Mouse (Mus musculus) intestine, embryonic 15.5 days (tissue): ENCODE measurements around the gene Gm9922. TPM values are rescaled to one million over a fixed set of nuclear protein-coding genes. Genes with fewer than 3 reads are reported as not detected.
A peak's percentile ranks its signal among the peaks of the same experiment; 100 is the strongest.

Experiments used
- ATAC-seq: fragments of 200-750 bp; cut with Nextera tagmentation; 2 replicates; pipeline ENCODE4 v1.8.0; 2017; ENCODE audit warnings: moderate TSS enrichment, moderate library complexity
- H3K27ac ChIP-seq: fragments of 300-500 bp; sonication (generic); 2 replicates; pipeline ENCODE4 v1.5.1; 2015; ENCODE audit warnings: mild to moderate bottlenecking, inconsistent platforms
- H3K27me3 ChIP-seq: fragments of 300-500 bp; sonication (generic); replicated peaks from 2 replicates; pipeline ENCODE4 v1.6.1; 2015; ENCODE audit warnings: inconsistent platforms
- H3K36me3 ChIP-seq: fragments of 300-500 bp; sonication (generic); 2 replicates; pipeline ENCODE4 v1.6.1; 2015; ENCODE audit warnings: inconsistent platforms
- H3K4me1 ChIP-seq: fragments of 300-500 bp; sonication (generic); replicated peaks from 2 replicates; pipeline ENCODE4 v1.6.1; 2015; ENCODE audit warnings: inconsistent platforms
- H3K4me2 ChIP-seq: fragments of 300-500 bp; sonication (generic); replicated peaks from 2 replicates; pipeline ENCODE4 v1.6.1; 2015; ENCODE audit warnings: mild to moderate bottlenecking, inconsistent platforms
- H3K4me3 ChIP-seq: fragments of 300-500 bp; sonication (generic); replicated peaks from 2 replicates; pipeline ENCODE4 v1.5.1; 2015; ENCODE audit warnings: inconsistent platforms
- H3K9ac ChIP-seq: fragments of 300-500 bp; sonication (generic); 2 replicates; pipeline ENCODE4 v1.6.1; 2015; ENCODE audit warnings: inconsistent platforms
- H3K9me3 ChIP-seq: fragments of 300-500 bp; sonication (generic); 2 replicates; pipeline ENCODE4 v1.6.1; 2016; ENCODE audit warnings: inconsistent platforms
- WGBS: fragments of 180-500 bp; shearing (Covaris S2); methylation state at CpG from one replicate; pipeline ENCODE4 v1.1.7; 2015; 5-methylcytosine and 5-hydroxymethylcytosine counted together
- polyA plus RNA-seq: library from polyadenylated mRNA; unstranded; fragments of >200 nt; fragmentation: Nextera tagmentation; extraction: Ambion mirVana; gene quantifications from 2 replicates; pipeline ENCODE4 v1.2.1, GENCODE M21; 2015

Gm9922 gene
- polyA plus RNA-seq, result 0.89 and 1.5 TPM in 2 replicates

- H3K9me3 ChIP-seq, result no peaks in the 10 kb centered on the region
- no peaks in the 10 kb centered on the region for H3K36me3 ChIP-seq
- 0 out of 2 replicates have a peak, but pooled peaks cover 7% of the 10 kb centered on the region for H3K27me3 ChIP-seq
- H3K4me2 ChIP-seq, result peak within 1 kb of the TSS; percentile 93
- H3K4me3 ChIP-seq, result peak within 1 kb of the TSS; percentile 64
- no peak within 1 kb of the TSS for H3K27ac ChIP-seq
- peak; percentile 95 for ATAC-seq
- peak within 1 kb of the TSS; percentile 46 for H3K9ac ChIP-seq
- 1% methylated on average over 51 of the region's 51 CpGs for WGBS
- peaks cover 12% of the 10 kb centered on the region for H3K4me1 ChIP-seq
Measured at GRCm38 (mm10) chr14:101729237-101729971, at the start of gene Gm9922, which contains the start of gene Lmo7. Gene Gm9922 (minus strand): TSS chr14:101729814. Gene Lmo7 (plus strand): TSS chr14:101729957.

- no peak overlapping the region for H3K4me3 ChIP-seq
- no peaks in the 10 kb centered on the region for H3K27me3 ChIP-seq
- 92% methylated on average over 3 of the region's 3 CpGs for WGBS
- H3K9me3 ChIP-seq, result no peaks in the 10 kb centered on the region
- H3K36me3 ChIP-seq, result no peaks in the 10 kb centered on the region
- H3K4me1 ChIP-seq, result no peaks in the 10 kb centered on the region
- no peak overlapping the region for H3K27ac ChIP-seq
- H3K4me2 ChIP-seq, result no peak overlapping the region
- H3K9ac ChIP-seq, result no peak overlapping the region
- ATAC-seq, result no peak
Measured at GRCm38 (mm10) chr14:101778426-101778825, 48.8 kb upstream of the Gm9922 start.

GRCm38 (mm10) chr14:101777129-101777493 is 47.5 kb upstream of the Gm9922 start:
- H3K27me3 ChIP-seq, result no peaks in the 10 kb centered on the region
- no peaks in the 10 kb centered on the region for H3K9me3 ChIP-seq
- H3K4me1 ChIP-seq, result no peaks in the 10 kb centered on the region
- no peaks in the 10 kb centered on the region for H3K36me3 ChIP-seq
- H3K4me3 ChIP-seq, result no peak overlapping the region
- no peak overlapping the region for H3K4me2 ChIP-seq
- H3K9ac ChIP-seq, result no peak overlapping the region
- no peak overlapping the region for H3K27ac ChIP-seq
- ATAC-seq, result no peak
- 54% methylated on average over 3 of the region's 3 CpGs for WGBS

- H3K4me2 ChIP-seq, result no peak overlapping the region
- no peak for ATAC-seq
- H3K4me1 ChIP-seq, result no peaks in the 10 kb centered on the region
- H3K27ac ChIP-seq, result no peak overlapping the region
- H3K36me3 ChIP-seq, result no peaks in the 10 kb centered on the region
- H3K9ac ChIP-seq, result no peak overlapping the region
- H3K9me3 ChIP-seq, result no peaks in the 10 kb centered on the region
- H3K27me3 ChIP-seq, result no peaks in the 10 kb centered on the region
- WGBS, result 32% methylated on average over 4 of the region's 4 CpGs
- no peak overlapping the region for H3K4me3 ChIP-seq
Measured at GRCm38 (mm10) chr14:101776296-101777128, 46.9 kb upstream of the Gm9922 start.

- 54% methylated on average over 4 of the region's 4 CpGs for WGBS
- H3K4me2 ChIP-seq, result no peak overlapping the region
- no peaks in the 10 kb centered on the region for H3K9me3 ChIP-seq
- H3K4me3 ChIP-seq, result no peak overlapping the region
- no peak overlapping the region for H3K9ac ChIP-seq
- no peaks in the 10 kb centered on the region for H3K36me3 ChIP-seq
- no peaks in the 10 kb centered on the region for H3K4me1 ChIP-seq
- ATAC-seq, result peak; percentile 39; the same call in 1 of the 2 replicates
- H3K27ac ChIP-seq, result no peak overlapping the region
- H3K27me3 ChIP-seq, result no peaks in the 10 kb centered on the region
Measured at GRCm38 (mm10) chr14:101774631-101775030, 45.0 kb upstream of the Gm9922 start.

GRCm38 (mm10) chr14:101771756-101772155 is 42.1 kb upstream of the Gm9922 start:
- no peaks in the 10 kb centered on the region for H3K9me3 ChIP-seq
- H3K4me2 ChIP-seq, result no peak overlapping the region
- H3K9ac ChIP-seq, result no peak overlapping the region
- no peaks in the 10 kb centered on the region for H3K36me3 ChIP-seq
- ATAC-seq, result no peak
- no peak overlapping the region for H3K4me3 ChIP-seq
- H3K4me1 ChIP-seq, result no peaks in the 10 kb centered on the region
- H3K27ac ChIP-seq, result no peak overlapping the region
- WGBS, result 89% methylated on average over 6 of the region's 6 CpGs
- no peaks in the 10 kb centered on the region for H3K27me3 ChIP-seq

- Histone ChIP-seq H3K27me3 (no peaks in the 10 kb centered on the region), H3K4me2 (no peak overlapping the region), H3K4me1 (no peaks in the 10 kb centered on the region), H3K36me3 (no peaks in the 10 kb centered on the region), H3K9ac (no peak overlapping the region), H3K4me3 (no peak overlapping the region), H3K27ac (no peak overlapping the region), H3K9me3 (no peaks in the 10 kb centered on the region)
- 71% methylated on average over 5 of the region's 5 CpGs for WGBS
- no peak for ATAC-seq
Measured at GRCm38 (mm10) chr14:101771336-101771735, 41.7 kb upstream of the Gm9922 start.

- Histone ChIP-seq H3K9ac (no peak overlapping the region), H3K9me3 (no peaks in the 10 kb centered on the region), H3K4me3 (no peak overlapping the region), H3K36me3 (no peaks in the 10 kb centered on the region), H3K4me2 (no peak overlapping the region), H3K4me1 (no peaks in the 10 kb centered on the region), H3K27ac (no peak overlapping the region), H3K27me3 (no peaks in the 10 kb centered on the region)
- no peak for ATAC-seq
- 21% methylated on average over 3 of the region's 3 CpGs for WGBS
Measured at GRCm38 (mm10) chr14:101763762-101764295, 34.2 kb upstream of the Gm9922 start.

- ATAC-seq, result no peak
- H3K9me3 ChIP-seq, result no peaks in the 10 kb centered on the region
- no peaks in the 10 kb centered on the region for H3K27me3 ChIP-seq
- no peak overlapping the region for H3K9ac ChIP-seq
- no peak overlapping the region for H3K4me3 ChIP-seq
- no peaks in the 10 kb centered on the region for H3K36me3 ChIP-seq
- no peak overlapping the region for H3K4me2 ChIP-seq
- H3K27ac ChIP-seq, result no peak overlapping the region
- WGBS, result 49% methylated on average over 1 of the region's 1 CpGs
- H3K4me1 ChIP-seq, result no peaks in the 10 kb centered on the region
Measured at GRCm38 (mm10) chr14:101762267-101762666, 32.7 kb upstream of the Gm9922 start.

GRCm38 (mm10) chr14:101755425-101755824 is 25.8 kb upstream of the Gm9922 start:
- Histone ChIP-seq H3K36me3 (no peaks in the 10 kb centered on the region), H3K4me1 (no peaks in the 10 kb centered on the region), H3K27ac (no peak overlapping the region), H3K9me3 (no peaks in the 10 kb centered on the region), H3K4me3 (no peak overlapping the region), H3K9ac (no peak overlapping the region), H3K27me3 (no peaks in the 10 kb centered on the region), H3K4me2 (no peak overlapping the region)
- 65% methylated on average over 4 of the region's 4 CpGs for WGBS
- no peak for ATAC-seq

- Histone ChIP-seq H3K9me3 (no peaks in the 10 kb centered on the region), H3K4me3 (no peak overlapping the region)
- ATAC-seq, result no peak
Measured at GRCm38 (mm10) chr14:101750910-101751309, 21.3 kb upstream of the Gm9922 start.

GRCm38 (mm10) chr14:101748436-101748835 is 18.8 kb upstream of the Gm9922 start:
- H3K27ac ChIP-seq, result no peak overlapping the region
- no peaks in the 10 kb centered on the region for H3K27me3 ChIP-seq
- no peak overlapping the region for H3K4me2 ChIP-seq
- ATAC-seq, result no peak
- 82% methylated on average over 7 of the region's 7 CpGs for WGBS
- no peak overlapping the region for H3K9ac ChIP-seq
- no peak overlapping the region for H3K4me3 ChIP-seq
- H3K36me3 ChIP-seq, result no peaks in the 10 kb centered on the region
- H3K4me1 ChIP-seq, result no peaks in the 10 kb centered on the region
- no peaks in the 10 kb centered on the region for H3K9me3 ChIP-seq

More at GRCm38 (mm10) chr14:101750910-101751309, 21.3 kb upstream of the Gm9922 start:
- Histone ChIP-seq H3K9ac (no peak overlapping the region), H3K4me2 (no peak overlapping the region), H3K27me3 (no peaks in the 10 kb centered on the region), H3K4me1 (no peaks in the 10 kb centered on the region), H3K27ac (no peak overlapping the region), H3K36me3 (no peaks in the 10 kb centered on the region)
- 77% methylated on average over 4 of the region's 4 CpGs for WGBS
